Mouse (Mus musculus) limb, embryonic 15.5 days (tissue): ENCODE measurements around the gene Btbd1. TPM values are rescaled to one million over a fixed set of nuclear protein-coding genes. Genes with fewer than 3 reads are reported as not detected.

Experiments
- ATAC-seq: fragments of 200-750 bp; cut with Nextera tagmentation; 2 replicates; pipeline ENCODE4 v1.8.0; 2017; ENCODE audit warnings: low read depth, moderate TSS enrichment; ENCODE audit not compliant: insufficient number of reproducible peaks, low FRiP score, low TSS enrichment
- H3K27ac ChIP-seq: fragments of 300-500 bp; sonication (generic); 2 replicates; pipeline ENCODE4 v1.5.1; 2015; ENCODE audit warnings: moderate library complexity, mild to moderate bottlenecking, inconsistent platforms
- H3K27me3 ChIP-seq: fragments of 300-500 bp; sonication (generic); 2 replicates; pipeline ENCODE4 v1.6.1; 2015; ENCODE audit warnings: inconsistent platforms
- H3K36me3 ChIP-seq: fragments of 300-500 bp; sonication (generic); 2 replicates; pipeline ENCODE4 v1.6.1; 2015; ENCODE audit warnings: inconsistent platforms
- H3K4me1 ChIP-seq: fragments of 300-500 bp; sonication (generic); 2 replicates; pipeline ENCODE4 v1.6.1; 2015; ENCODE audit warnings: inconsistent platforms
- H3K4me2 ChIP-seq: fragments of 300-500 bp; sonication (generic); 2 replicates; pipeline ENCODE4 v1.6.1; 2015; ENCODE audit warnings: mild to moderate bottlenecking, inconsistent platforms
- H3K4me3 ChIP-seq: fragments of 300-500 bp; sonication (generic); 2 replicates; pipeline ENCODE4 v1.5.1; 2015; ENCODE audit warnings: mild to moderate bottlenecking, inconsistent platforms
- H3K9ac ChIP-seq: fragments of 300-500 bp; sonication (generic); 2 replicates; pipeline ENCODE4 v1.6.1; 2015; ENCODE audit warnings: inconsistent platforms
- H3K9me3 ChIP-seq: fragments of 300-500 bp; sonication (generic); 2 replicates; pipeline ENCODE4 v1.6.1; 2016; ENCODE audit warnings: inconsistent platforms
- WGBS: fragments of 180-500 bp; shearing (Covaris S2); methylation state at CpG from one replicate; pipeline ENCODE4 v1.1.7; 2015; 5-methylcytosine and 5-hydroxymethylcytosine counted together
- polyA plus RNA-seq: library from polyadenylated mRNA; unstranded; fragments of >200 nt; fragmentation: Nextera tagmentation; extraction: Ambion mirVana; gene quantifications from 2 replicates; pipeline ENCODE4 v1.2.1, GENCODE M21; 2015

Gene Btbd1
- polyA plus RNA-seq, 1 experiment from 2014 or later, result 61.9 TPM

DNA sequence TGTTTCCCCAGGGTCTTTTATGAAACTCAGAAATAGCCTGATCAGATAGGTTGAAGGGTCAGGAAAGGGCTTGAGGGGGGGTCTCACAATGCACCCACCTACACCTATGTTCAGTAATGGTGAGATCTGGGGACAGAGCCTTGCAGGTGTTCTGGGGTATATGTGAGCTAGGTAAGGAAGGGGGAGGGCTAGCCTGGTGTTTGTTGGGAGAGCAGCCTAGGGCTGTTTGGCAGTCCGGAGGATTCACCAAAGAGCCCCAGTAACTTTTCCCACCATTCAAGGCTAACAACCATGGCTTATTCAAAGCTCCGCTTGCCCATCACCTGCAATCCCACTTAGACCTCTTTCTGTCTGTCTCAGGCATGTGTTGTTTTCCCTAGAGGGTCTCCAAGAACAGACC, 32.2 kb upstream of the Btbd1 start:
- Histone ChIP-seq H3K9me3 (no peaks in the 10 kb centered on the region), H3K27me3 (peaks cover 37% of the 10 kb centered on the region), H3K36me3 (no peaks in the 10 kb centered on the region), H3K4me1 (peaks cover 22% of the 10 kb centered on the region), H3K4me2 (no peak overlapping the region), H3K4me3 (no peak overlapping the region), H3K9ac (no peak overlapping the region), H3K27ac (no peak overlapping the region)
- ATAC-seq, result no peak
- 90% methylated on average over 2 of the region's 2 CpGs for WGBS

DNA sequence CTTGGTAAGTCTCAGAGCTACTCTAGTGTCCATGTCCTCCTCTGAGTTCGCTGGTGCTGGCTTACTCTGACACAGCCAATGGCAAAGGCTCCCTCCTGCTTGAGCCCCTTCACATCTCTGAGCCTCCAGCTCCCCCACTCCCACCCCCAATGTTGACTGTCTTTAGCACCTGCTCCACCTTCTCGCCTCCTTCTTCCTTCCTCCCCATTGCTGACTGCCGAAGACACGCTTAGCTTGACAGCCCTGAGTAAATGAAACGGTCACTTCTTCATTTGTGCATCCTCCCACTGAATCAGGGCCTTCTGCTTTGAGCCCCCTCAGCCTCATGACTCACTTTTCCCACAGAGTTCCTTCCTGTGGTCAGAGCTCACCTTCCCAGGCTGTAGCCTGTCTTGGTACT, 31.8 kb upstream of the Btbd1 start:
- Histone ChIP-seq H3K9ac (no peak overlapping the region), H3K4me2 (peak overlapping the region; percentile 14; the same call in 1 of the 2 replicates), H3K27me3 (peaks cover 37% of the 10 kb centered on the region), H3K4me1 (peaks cover 22% of the 10 kb centered on the region), H3K9me3 (no peaks in the 10 kb centered on the region), H3K36me3 (no peaks in the 10 kb centered on the region), H3K4me3 (no peak overlapping the region), H3K27ac (no peak overlapping the region)
- ATAC-seq, result no peak
- 70% methylated on average over 5 of the region's 5 CpGs for WGBS

DNA sequence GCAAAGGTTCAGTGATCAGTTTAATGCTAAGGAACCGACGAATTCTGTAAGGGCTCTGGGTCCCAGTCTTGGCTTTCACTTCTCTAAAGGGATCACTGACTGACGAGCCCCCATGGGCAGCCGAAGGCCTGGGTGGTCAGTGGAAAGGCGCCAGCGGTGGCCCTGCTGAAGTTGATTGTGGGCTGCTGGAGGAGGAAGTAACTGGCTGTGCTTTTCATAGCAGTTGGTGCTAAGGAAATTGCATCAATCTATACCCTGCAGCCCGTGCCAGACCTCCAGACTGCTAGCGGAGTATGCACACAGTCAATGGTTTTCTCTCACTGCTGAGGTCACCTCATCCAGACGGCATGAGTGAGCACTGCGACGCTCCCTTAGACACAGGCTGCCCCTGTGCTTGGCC, 30.8 kb upstream of the Btbd1 start:
- Histone ChIP-seq H3K4me2 (peak overlapping the region; percentile 97; the same call in 1 of the 2 replicates), H3K4me1 (peaks cover 22% of the 10 kb centered on the region), H3K9ac (no peak overlapping the region), H3K9me3 (no peaks in the 10 kb centered on the region), H3K36me3 (no peaks in the 10 kb centered on the region), H3K27me3 (peaks cover 37% of the 10 kb centered on the region), H3K27ac (peak overlapping the region; percentile 47), H3K4me3 (peak overlapping the region; percentile 57)
- no peak for ATAC-seq
- WGBS, result 39% methylated on average over 11 of the region's 11 CpGs

DNA sequence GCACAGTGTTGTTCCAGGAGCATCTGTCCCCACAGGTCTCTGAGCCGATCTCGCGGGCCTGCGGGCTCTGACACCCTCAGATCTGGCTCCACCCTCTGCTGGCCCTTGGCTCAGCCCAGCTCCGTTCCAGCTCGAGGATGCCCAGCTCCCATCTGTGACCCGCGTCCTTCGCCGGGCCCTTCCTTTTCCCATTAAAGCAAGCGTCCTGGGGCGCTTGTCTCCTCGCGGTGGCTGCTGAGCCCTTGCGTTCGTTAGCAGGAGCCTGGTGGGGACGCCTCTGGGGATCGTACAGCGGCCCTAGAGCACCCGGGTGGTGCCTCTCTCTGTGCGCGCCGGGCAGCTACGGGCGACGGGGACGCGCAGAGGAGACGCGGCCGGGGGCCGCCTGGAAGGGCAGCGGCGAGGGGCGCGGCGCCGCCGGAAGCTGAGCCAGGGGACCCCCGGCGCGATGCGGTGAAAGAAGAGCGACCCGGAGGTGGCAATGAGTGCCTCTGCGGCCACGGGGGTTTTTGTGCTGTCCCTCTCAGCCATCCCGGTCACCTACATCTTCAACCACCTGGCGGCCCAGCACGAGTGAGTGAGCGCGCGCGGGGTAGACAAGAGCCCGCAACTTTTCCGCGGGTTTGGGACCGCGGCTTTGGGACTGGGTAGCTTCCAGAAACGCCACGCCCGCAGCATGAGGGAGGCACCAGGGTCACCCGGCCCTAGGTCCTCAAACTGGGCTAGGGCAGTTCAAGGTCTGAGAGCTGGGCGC, 29.9 kb upstream of the Btbd1 start, which contains the start of gene Tm6sf1:
Gene Tm6sf1, plus strand, starts transcription at position 34 of the 754 bp plus-strand sequence.
- WGBS, result under 1% methylated on average over 64 of the region's 64 CpGs
- H3K27me3 ChIP-seq, result peaks cover 37% of the 10 kb centered on the region
- H3K4me2 ChIP-seq, result peak within 1 kb of the TSS; percentile 97
- no peak for ATAC-seq
- H3K9ac ChIP-seq, result peak within 1 kb of the TSS; percentile 49
- peak within 1 kb of the TSS; percentile 47 for H3K27ac ChIP-seq
- peak within 1 kb of the TSS; percentile 57 for H3K4me3 ChIP-seq
- no peaks in the 10 kb centered on the region for H3K36me3 ChIP-seq
- H3K9me3 ChIP-seq, result no peaks in the 10 kb centered on the region
- H3K4me1 ChIP-seq, result peaks cover 22% of the 10 kb centered on the region

DNA sequence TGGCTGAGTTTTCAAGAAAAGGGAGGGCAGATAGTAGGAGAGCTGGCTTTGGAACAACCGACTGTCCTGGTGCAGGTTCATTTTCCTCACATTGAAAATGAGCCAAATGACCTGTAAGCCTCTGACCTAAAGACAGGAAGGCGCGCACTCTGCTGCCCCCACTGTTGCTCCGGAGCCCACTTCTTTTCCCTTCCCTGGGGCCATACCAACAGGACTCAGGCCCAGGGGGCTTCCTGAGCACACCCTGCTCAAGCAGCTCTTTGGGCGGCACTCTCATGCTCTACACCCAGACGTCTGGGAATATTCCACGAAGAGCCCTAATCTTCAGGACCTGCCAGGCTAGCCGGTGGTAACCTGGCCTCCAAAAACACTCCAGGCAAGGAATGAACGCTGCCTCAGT, 29.0 kb upstream of the Btbd1 start:
- no peaks in the 10 kb centered on the region for H3K36me3 ChIP-seq
- 0 out of 2 replicates have a peak overlapping the region, but pooled peaks have one; percentile 57 for H3K4me3 ChIP-seq
- H3K27me3 ChIP-seq, result peaks cover 37% of the 10 kb centered on the region
- H3K9ac ChIP-seq, result no peak overlapping the region
- no peak for ATAC-seq
- H3K9me3 ChIP-seq, result no peaks in the 10 kb centered on the region
- WGBS, result 14% methylated on average over 9 of the region's 9 CpGs
- H3K4me1 ChIP-seq, result peaks cover 22% of the 10 kb centered on the region
- H3K27ac ChIP-seq, result 0 out of 2 replicates have a peak overlapping the region, but pooled peaks have one; percentile 3
- H3K4me2 ChIP-seq, result peak overlapping the region; percentile 97; the same call in 1 of the 2 replicates

DNA sequence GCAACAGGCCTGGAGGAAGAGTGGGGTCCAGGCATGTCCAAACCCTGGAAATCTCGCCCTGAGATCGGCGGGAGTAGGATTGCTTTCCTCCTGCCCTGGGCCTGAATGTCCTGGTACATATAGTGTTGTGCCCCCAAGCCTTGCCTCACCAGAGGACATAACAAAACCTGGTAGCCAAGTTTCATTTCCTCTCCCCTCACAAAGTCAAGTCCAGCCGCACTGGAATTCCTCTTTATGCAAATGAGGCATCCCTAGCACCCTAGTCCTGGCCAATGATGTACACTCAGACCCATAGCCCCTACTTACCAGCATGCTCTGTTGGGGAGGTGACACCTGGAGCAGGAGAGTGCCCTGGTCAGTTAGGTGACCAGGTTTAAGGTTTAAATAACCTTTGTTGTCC, 27.0 kb upstream of the Btbd1 start:
- no peaks in the 10 kb centered on the region for H3K9me3 ChIP-seq
- H3K4me1 ChIP-seq, result peaks cover 22% of the 10 kb centered on the region
- ATAC-seq, result no peak
- no peak overlapping the region for H3K4me2 ChIP-seq
- H3K27ac ChIP-seq, result no peak overlapping the region
- no peak overlapping the region for H3K9ac ChIP-seq
- WGBS, result 66% methylated on average over 4 of the region's 4 CpGs
- H3K27me3 ChIP-seq, result peaks cover 32% of the 10 kb centered on the region
- no peak overlapping the region for H3K4me3 ChIP-seq
- H3K36me3 ChIP-seq, result no peaks in the 10 kb centered on the region

DNA sequence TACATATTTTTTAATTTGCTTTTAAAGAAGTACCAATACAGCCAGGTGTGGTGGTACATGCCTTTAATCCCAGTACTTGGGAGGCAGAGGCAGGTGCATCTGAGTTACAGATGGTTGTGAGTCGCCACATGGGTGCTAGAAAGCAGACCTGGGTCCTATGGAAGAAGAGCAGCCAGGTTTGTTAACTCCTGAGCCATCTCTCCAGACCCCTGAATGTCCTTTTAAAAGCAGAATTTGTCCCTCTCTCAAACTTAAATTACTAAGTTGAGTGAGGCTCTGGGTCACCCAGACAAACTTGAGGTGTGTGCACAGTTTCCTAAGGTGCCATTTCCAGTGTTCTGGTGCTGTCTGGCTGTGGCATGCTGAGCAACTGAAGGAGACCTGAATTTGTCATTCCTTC, 26.5 kb upstream of the Btbd1 start, which contains the start of gene Gm10160:
Gene Gm10160, minus strand, starts transcription at position 101 of the 400 bp plus-strand sequence.
- Histone ChIP-seq H3K36me3 (no peaks in the 10 kb centered on the region), H3K9me3 (no peaks in the 10 kb centered on the region), H3K27me3 (peaks cover 32% of the 10 kb centered on the region), H3K4me2 (no peak within 1 kb of the TSS), H3K9ac (no peak within 1 kb of the TSS), H3K4me1 (peaks cover 22% of the 10 kb centered on the region), H3K27ac (no peak within 1 kb of the TSS; the same call in 1 of the 2 replicates), H3K4me3 (no peak within 1 kb of the TSS)
- no peak for ATAC-seq
- WGBS, result 79% methylated on average over 1 of the region's 1 CpGs

DNA sequence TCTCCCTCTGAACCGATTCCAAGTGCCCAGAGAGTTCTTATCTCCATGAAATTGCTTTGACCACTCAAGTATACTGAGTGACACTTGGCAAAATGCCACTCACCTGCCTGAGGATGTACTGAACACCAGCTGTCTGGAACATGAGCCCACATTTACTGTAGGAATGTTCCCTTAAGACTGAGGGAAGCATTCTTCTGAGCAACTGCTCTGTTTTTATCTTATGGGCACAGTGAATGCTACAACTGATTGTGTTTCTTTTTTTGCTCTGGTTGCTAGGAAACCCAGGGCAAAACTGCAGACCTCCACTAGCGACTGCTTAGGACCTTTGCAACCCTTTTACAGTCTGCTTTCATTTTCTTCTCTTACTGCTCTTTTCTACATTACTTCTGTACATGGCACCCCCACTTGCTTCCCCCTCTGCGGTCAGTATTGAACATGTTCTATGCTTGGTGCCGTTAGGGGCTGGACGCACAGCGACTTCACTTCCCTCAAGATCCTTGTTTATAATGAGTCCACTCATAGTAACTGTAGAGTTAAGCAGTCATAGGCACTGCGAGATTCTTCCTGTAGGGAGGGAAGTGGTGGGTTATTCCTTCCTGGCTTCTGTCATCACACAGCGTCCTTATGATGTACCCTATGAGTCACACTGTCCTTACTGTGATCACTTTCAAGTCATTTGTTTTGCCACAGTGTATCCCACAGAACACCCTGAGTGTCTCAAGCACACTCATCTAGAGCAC, 25.5 kb upstream of the Btbd1 start:
- 71% methylated on average over 8 of the region's 8 CpGs for WGBS
- Histone ChIP-seq H3K36me3 (no peaks in the 10 kb centered on the region), H3K9me3 (no peaks in the 10 kb centered on the region), H3K4me2 (no peak overlapping the region), H3K27ac (no peak overlapping the region; the same call in 1 of the 2 replicates), H3K4me3 (no peak overlapping the region), H3K27me3 (peaks cover 25% of the 10 kb centered on the region), H3K4me1 (peaks cover 15% of the 10 kb centered on the region), H3K9ac (no peak overlapping the region)
- peak; percentile 55; the same call in 1 of the 2 replicates for ATAC-seq

DNA sequence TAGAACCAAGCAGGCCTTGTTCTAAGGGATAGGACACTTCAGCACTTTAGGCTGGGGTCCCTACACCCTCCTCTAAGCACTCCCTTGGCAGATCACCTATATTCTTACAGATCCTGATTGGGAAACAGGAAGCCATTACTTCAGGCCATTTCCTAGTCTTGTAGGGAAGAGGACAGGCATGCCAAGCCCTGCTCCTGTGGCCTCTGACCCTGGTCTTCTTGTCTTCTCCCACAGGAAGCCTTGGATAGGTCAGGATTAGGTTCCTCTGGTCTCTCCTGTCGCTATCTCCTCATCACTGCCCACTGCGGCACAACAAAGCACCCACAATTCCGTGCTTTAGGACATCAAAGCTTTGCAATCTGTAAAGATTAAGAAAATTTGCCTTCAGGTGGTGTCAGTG, 22.5 kb upstream of the Btbd1 start:
- H3K9me3 ChIP-seq, result no peaks in the 10 kb centered on the region
- H3K4me3 ChIP-seq, result no peak overlapping the region
- H3K4me1 ChIP-seq, result no peaks in the 10 kb centered on the region; the same call in 1 of the 2 replicates
- H3K36me3 ChIP-seq, result no peaks in the 10 kb centered on the region
- 75% methylated on average over 3 of the region's 3 CpGs for WGBS
- no peaks in the 10 kb centered on the region for H3K27me3 ChIP-seq
- ATAC-seq, result no peak
- H3K27ac ChIP-seq, result no peak overlapping the region
- H3K4me2 ChIP-seq, result no peak overlapping the region
- H3K9ac ChIP-seq, result no peak overlapping the region

DNA sequence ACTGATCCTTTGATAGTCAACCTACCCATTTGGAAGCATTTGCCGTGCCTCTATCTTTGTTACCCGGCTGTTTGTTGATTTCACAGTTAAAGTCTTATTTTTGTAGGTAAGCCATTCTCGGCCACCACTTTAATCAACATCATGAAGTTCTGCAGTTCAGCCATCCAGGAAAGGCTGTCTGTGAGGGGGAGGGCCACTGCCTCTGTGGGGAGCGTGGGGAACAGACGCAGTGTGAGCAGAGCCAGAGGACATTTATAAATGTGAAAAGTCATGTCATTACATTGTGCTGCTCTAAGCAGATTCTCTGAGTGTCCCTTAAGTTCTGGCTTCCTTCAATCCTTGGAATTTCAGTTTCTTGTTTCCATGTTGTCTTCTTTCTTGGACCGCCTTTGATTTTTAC, 20.9 kb upstream of the Btbd1 start:
- no peak for ATAC-seq
- H3K4me3 ChIP-seq, result no peak overlapping the region
- H3K27ac ChIP-seq, result no peak overlapping the region
- H3K36me3 ChIP-seq, result no peaks in the 10 kb centered on the region
- H3K27me3 ChIP-seq, result no peaks in the 10 kb centered on the region
- no peaks in the 10 kb centered on the region; the same call in 1 of the 2 replicates for H3K4me1 ChIP-seq
- no peaks in the 10 kb centered on the region for H3K9me3 ChIP-seq
- no peak overlapping the region for H3K4me2 ChIP-seq
- 76% methylated on average over 6 of the region's 6 CpGs for WGBS
- H3K9ac ChIP-seq, result no peak overlapping the region

DNA sequence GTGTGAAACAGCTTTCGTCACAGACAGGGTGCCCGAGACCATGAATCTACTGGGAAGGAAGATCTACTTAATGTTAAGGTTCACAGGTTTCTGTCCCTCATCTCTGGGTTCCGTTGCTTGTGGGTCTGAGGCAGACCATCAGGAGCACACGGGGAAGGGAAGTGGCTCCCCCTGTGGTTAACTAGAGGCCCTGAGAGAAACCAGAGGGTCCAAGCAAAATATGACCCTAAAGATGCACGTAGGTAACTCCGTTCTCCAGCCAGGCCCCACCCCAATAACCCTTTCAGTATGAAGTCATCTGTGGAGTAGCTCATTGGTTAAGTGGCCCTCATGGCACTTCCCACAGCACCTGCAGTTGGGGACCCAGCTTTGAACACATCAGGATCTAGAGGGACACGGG, 20.4 kb upstream of the Btbd1 start:
- no peaks in the 10 kb centered on the region for H3K9me3 ChIP-seq
- no peak overlapping the region for H3K4me3 ChIP-seq
- WGBS, result 92% methylated on average over 7 of the region's 7 CpGs
- no peaks in the 10 kb centered on the region for H3K36me3 ChIP-seq
- no peaks in the 10 kb centered on the region for H3K27me3 ChIP-seq
- no peaks in the 10 kb centered on the region; the same call in 1 of the 2 replicates for H3K4me1 ChIP-seq
- H3K4me2 ChIP-seq, result no peak overlapping the region
- H3K9ac ChIP-seq, result no peak overlapping the region
- H3K27ac ChIP-seq, result no peak overlapping the region
- no peak for ATAC-seq

DNA sequence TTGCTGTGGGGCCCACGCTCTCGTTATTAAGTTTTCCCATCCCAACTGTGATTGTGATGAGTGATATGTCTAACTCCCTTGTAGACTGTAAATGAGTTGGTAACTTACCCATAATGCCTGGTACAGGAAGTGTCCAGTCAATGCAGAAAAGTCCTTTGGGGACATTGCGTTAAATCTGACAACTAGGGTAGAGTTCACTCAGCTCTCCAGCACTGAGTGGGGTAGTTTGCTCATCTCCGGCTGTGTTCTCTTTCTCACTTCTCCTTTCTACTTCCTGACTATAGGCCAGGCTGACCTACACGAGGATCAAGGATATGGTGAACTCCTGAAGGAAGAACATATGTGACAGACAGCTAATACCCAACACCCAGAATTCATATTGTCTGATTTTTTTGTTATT, 20.0 kb upstream of the Btbd1 start:
- Histone ChIP-seq H3K36me3 (no peaks in the 10 kb centered on the region), H3K9me3 (no peaks in the 10 kb centered on the region), H3K4me1 (no peaks in the 10 kb centered on the region; the same call in 1 of the 2 replicates), H3K9ac (no peak overlapping the region), H3K4me3 (no peak overlapping the region), H3K27ac (no peak overlapping the region), H3K4me2 (no peak overlapping the region), H3K27me3 (no peaks in the 10 kb centered on the region)
- ATAC-seq, result no peak
- WGBS, result 82% methylated on average over 5 of the region's 5 CpGs
